Mouse (Mus musculus): Measurements from ENCODE around the gene Bdkrb1. TPM values are rescaled to one million over a fixed set of nuclear protein-coding genes. Genes with fewer than 3 reads are reported as not detected.

Gene Bdkrb1
- total and polyA plus RNA-seq, 2 experiments from 2014 or later: 0.63 TPM; not detected in 1

DNA sequence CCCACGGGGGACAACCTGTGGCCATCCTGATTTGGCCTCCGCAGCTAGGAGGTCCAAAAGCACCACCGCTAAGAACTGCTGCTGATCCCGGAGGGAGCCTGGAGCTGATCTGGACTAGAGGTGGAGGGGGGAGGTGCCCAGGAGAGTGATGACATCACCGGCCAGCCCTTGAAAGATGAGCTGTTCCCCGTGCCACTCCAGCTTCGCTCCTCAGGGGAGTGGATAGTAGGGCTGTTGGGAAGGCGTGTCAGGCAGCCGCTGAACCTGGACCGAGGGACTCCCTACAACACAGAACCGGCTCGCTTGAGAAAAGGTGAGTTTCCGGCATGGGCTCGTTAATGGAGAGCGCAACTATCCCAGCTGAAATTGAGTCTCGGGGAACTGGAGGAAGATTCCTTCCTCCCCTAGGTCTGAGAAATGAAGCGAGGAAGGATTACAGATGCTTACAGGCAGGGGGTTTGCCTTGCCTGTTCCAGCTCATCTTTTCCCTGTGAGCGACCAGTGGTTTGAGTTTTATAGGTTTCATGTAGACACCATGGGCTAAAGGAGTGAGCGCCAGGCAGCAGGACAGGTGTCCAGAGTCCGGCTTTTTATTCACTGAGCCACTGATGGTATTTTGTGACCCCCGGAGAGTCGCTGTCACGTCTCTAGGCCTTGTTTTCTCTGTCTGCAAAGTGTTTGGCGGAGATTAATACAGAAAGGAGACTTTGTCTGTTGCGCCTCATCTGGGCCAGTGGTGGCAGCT is 39.8 kb upstream of the Bdkrb1 start, which contains the start of gene Bdkrb2:
Gene Bdkrb2 (plus strand): TSS at position 291 of the 745 bp plus-strand sequence.
- Histone ChIP-seq H3K4me2 (ENCODE audit: low read depth, low read length) (peak within 1 kb of the TSS; percentile 59), H3K9me3 (ENCODE audit: low read length) (no peaks in the 10 kb centered on the region), H3K9ac (replicated peaks; ENCODE audit: low read length) (peak within 1 kb of the TSS; percentile 14), H3K36me3 (ENCODE audit: insufficient read depth, low read length) (no peaks in the 10 kb centered on the region), H3K4me3 (ENCODE audit: low read length) (peak within 1 kb of the TSS; percentile 28), H3K4me1 (ENCODE audit: insufficient read depth, low read length) (no peaks in the 10 kb centered on the region; the same call in none of the 2 replicates), H3K27me3 (ENCODE audit: insufficient read depth, low read length) (0 out of 2 replicates have a peak, but pooled peaks cover 3% of the 10 kb centered on the region), H3K27ac (no peak within 1 kb of the TSS)
- peak; percentile 33; the same call in 1 of the 2 replicates for ATAC-seq
- no peak for TF ChIP-seq CTCF (IDR thresholded peaks at IDR 0.05; ENCODE audit: low read depth)
- DNase-seq (ENCODE audit: low spot score): no peak
- WGBS: 4% methylated on average over 25 of the region's 25 CpGs

DNA sequence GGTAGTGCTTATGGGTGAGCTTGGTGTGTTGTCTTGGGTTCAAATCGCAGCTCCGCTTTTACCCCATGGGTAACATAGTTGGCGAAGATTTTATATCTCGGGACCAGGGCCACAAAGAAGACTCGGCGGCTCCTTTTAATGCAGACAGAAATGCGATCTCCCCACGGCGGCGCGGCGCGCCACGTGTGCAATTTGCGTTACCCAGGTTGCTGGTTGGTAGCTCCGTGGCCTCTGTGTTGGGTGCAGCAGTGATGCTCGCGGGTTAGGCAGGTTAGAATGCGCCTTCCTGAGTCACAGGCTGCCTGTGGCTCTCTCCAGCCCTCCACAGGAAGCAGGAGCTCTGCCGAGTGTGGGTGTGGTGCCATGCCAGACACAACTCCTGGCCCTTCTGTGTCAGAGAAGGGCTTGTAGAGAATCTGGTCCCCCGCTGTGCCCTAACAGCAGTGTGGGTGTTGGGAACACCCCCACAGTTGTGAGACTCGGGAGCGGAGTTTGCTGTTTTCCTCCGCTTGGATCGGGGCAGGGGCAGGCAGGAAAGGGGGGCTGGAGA is 39.1 kb upstream of the Bdkrb1 start:
- Histone ChIP-seq H3K4me1 (ENCODE audit: insufficient read depth, low read length) (no peaks in the 10 kb centered on the region; the same call in none of the 2 replicates), H3K4me3 (ENCODE audit: low read length) (peak overlapping the region; percentile 28), H3K27ac (no peak overlapping the region), H3K27me3 (ENCODE audit: insufficient read depth, low read length) (0 out of 2 replicates have a peak, but pooled peaks cover 3% of the 10 kb centered on the region), H3K9me3 (ENCODE audit: low read length) (no peaks in the 10 kb centered on the region), H3K36me3 (ENCODE audit: insufficient read depth, low read length) (no peaks in the 10 kb centered on the region), H3K9ac (replicated peaks; ENCODE audit: low read length) (no peak overlapping the region), H3K4me2 (ENCODE audit: low read depth, low read length) (peak overlapping the region; percentile 59)
- WGBS: 11% methylated on average over 25 of the region's 25 CpGs
- TF ChIP-seq CTCF (IDR thresholded peaks at IDR 0.05; ENCODE audit: low read depth): no peak
- no peak for ATAC-seq
- DNase-seq (ENCODE audit: low spot score): no peak

DNA sequence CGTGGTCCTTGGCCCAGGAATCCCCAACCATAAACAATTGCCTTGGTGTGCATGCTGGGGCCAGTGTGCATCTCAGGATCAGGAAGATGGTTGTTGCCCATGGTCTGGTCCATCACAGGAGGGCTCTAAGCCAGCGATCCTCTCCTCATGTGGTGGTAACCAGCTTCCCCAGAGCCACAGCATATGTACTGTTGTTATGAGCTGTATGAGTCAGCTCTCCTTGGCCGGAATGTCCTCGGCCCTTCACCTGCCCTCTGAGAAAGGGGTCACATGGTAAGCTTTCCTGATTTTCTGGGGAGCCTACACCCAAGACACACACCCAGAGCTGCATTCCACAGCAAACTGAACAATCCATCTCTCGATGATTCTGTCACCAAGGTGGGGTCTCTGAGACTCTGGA is 37.7 kb upstream of the Bdkrb1 start:
- WGBS: 88% methylated on average over 5 of the region's 5 CpGs
- Histone ChIP-seq H3K27ac (no peak overlapping the region), H3K9me3 (ENCODE audit: low read length) (no peaks in the 10 kb centered on the region), H3K9ac (replicated peaks; ENCODE audit: low read length) (no peak overlapping the region), H3K4me1 (ENCODE audit: insufficient read depth, low read length) (no peaks in the 10 kb centered on the region; the same call in none of the 2 replicates), H3K4me2 (ENCODE audit: low read depth, low read length) (no peak overlapping the region), H3K4me3 (ENCODE audit: low read length) (no peak overlapping the region), H3K36me3 (ENCODE audit: insufficient read depth, low read length) (no peaks in the 10 kb centered on the region), H3K27me3 (ENCODE audit: insufficient read depth, low read length) (0 out of 2 replicates have a peak, but pooled peaks cover 3% of the 10 kb centered on the region)
- no peak for TF ChIP-seq CTCF (IDR thresholded peaks at IDR 0.05; ENCODE audit: low read depth)
- DNase-seq (ENCODE audit: low spot score): no peak
- ATAC-seq: no peak

DNA sequence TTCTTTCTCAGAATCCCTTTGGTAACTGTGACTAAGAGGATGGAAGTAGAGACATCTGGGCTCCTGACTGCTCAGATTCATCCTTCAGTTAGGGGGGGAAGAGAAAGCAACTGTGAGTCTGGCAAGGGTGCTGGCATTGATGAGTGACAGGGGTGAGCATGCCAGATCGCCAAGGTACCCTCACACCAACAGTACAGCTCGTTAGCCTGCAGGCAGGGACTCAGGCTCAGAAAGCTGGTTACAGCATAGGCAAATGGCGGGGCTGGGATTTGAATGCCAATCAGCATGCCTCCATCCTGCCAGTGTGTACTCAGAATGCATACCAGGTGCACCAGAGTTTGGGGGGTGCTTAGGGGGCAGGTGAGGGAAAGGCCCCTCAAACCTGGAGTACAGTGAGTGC is 31.0 kb upstream of the Bdkrb1 start:
- Histone ChIP-seq H3K4me1 (ENCODE audit: insufficient read depth, low read length) (peaks cover 7% of the 10 kb centered on the region; the same call in 1 of the 2 replicates), H3K4me2 (ENCODE audit: low read depth, low read length) (no peak overlapping the region), H3K27ac (no peak overlapping the region), H3K4me3 (ENCODE audit: low read length) (no peak overlapping the region), H3K9me3 (ENCODE audit: low read length) (no peaks in the 10 kb centered on the region), H3K9ac (replicated peaks; ENCODE audit: low read length) (no peak overlapping the region), H3K27me3 (ENCODE audit: insufficient read depth, low read length) (no peaks in the 10 kb centered on the region), H3K36me3 (ENCODE audit: insufficient read depth, low read length) (no peaks in the 10 kb centered on the region)
- no peak for TF ChIP-seq CTCF (IDR thresholded peaks at IDR 0.05; ENCODE audit: low read depth)
- ATAC-seq: peak; percentile 51; the same call in 1 of the 2 replicates
- WGBS: 43% methylated on average over 3 of the region's 3 CpGs
- no peak for DNase-seq (ENCODE audit: low spot score)

- Histone ChIP-seq H3K9me3 (ENCODE audit: low read length) (no peaks in the 10 kb centered on the region), H3K27ac (no peak overlapping the region), H3K4me1 (ENCODE audit: insufficient read depth, low read length) (peaks cover 7% of the 10 kb centered on the region; the same call in 1 of the 2 replicates), H3K27me3 (ENCODE audit: insufficient read depth, low read length) (no peaks in the 10 kb centered on the region), H3K4me2 (ENCODE audit: low read depth, low read length) (no peak overlapping the region), H3K4me3 (ENCODE audit: low read length) (no peak overlapping the region), H3K9ac (replicated peaks; ENCODE audit: low read length) (no peak overlapping the region), H3K36me3 (ENCODE audit: insufficient read depth, low read length) (no peaks in the 10 kb centered on the region)
- TF ChIP-seq CTCF (IDR thresholded peaks at IDR 0.05; ENCODE audit: low read depth): no peak
- DNase-seq (ENCODE audit: low spot score): no peak
- ATAC-seq: no peak
- WGBS: 67% methylated on average over 2 of the region's 2 CpGs
Measured at GRCm38 (mm10) chr12:105572622-105573021, 30.3 kb upstream of the Bdkrb1 start.

- H3K4me1 ChIP-seq (ENCODE audit: insufficient read depth, low read length): peaks cover 7% of the 10 kb centered on the region; the same call in 1 of the 2 replicates
- H3K4me2 ChIP-seq (ENCODE audit: low read depth, low read length): no peak overlapping the region
- no peaks in the 10 kb centered on the region for H3K36me3 ChIP-seq (ENCODE audit: insufficient read depth, low read length)
- no peak for DNase-seq (ENCODE audit: low spot score)
- no peak overlapping the region for H3K4me3 ChIP-seq (ENCODE audit: low read length)
- no peak for ATAC-seq
- H3K27ac ChIP-seq: no peak overlapping the region
- TF ChIP-seq CTCF (IDR thresholded peaks at IDR 0.05; ENCODE audit: low read depth): no peak
- no peaks in the 10 kb centered on the region for H3K27me3 ChIP-seq (ENCODE audit: insufficient read depth, low read length)
- H3K9me3 ChIP-seq (ENCODE audit: low read length): no peaks in the 10 kb centered on the region
- H3K9ac ChIP-seq (replicated peaks; ENCODE audit: low read length): no peak overlapping the region
- WGBS: 82% methylated on average over 4 of the region's 4 CpGs
Measured at GRCm38 (mm10) chr12:105574356-105574755, 28.5 kb upstream of the Bdkrb1 start.

Data from hindbrain, postnatal 0 days (tissue).